20 mouse cellular contexts compared by ENCODE assay signal in genomic region chr2:25887226-25887625, GRCm38 (mm10). TPM values are rescaled to one million over a fixed set of nuclear protein-coding genes. Genes with fewer than 3 reads are reported as not detected.
"Had no signal": no experiment of that assay in that cellular context is flagged by ENCODE, and none has a peak within 500 bp of the region (broad histone marks: within the 10 kb centered on the region; RNA-seq: fewer than 3 reads in every experiment).

No protein-coding gene starts in this region.

- H3K4me2 ChIP-seq: limb, embryonic 15.5 days; lung, embryonic 15.5 days; midbrain, embryonic 12.5 days; neural tube, embryonic 13.5 days; stomach, embryonic 15.5 days had no signal

- H3K9me3 ChIP-seq: limb, embryonic 15.5 days; lung, embryonic 15.5 days; midbrain, embryonic 12.5 days; neural tube, embryonic 13.5 days; stomach, embryonic 15.5 days had no signal

- H3K4me1 ChIP-seq: limb, embryonic 15.5 days; lung, embryonic 15.5 days; midbrain, embryonic 12.5 days; neural tube, embryonic 13.5 days; stomach, embryonic 15.5 days had no signal

- DNase-seq: kidney, adult 8-10 months; kidney, postnatal 25 days; lung, postnatal 14 days; retina, postnatal 1 day; right cerebral cortex, postnatal 14 days; thymus, adult 2 months; thymus, postnatal 25 days had no signal

- H3K27ac ChIP-seq: left cerebral cortex, adult 2 months; limb, embryonic 15.5 days; lung, embryonic 15.5 days; macrophage; midbrain, embryonic 12.5 days; neural tube, embryonic 13.5 days; stomach, embryonic 15.5 days had no signal

- H3K27me3 ChIP-seq: limb, embryonic 15.5 days; lung, embryonic 15.5 days; neural tube, embryonic 13.5 days; stomach, embryonic 15.5 days had no signal

- H3K9ac ChIP-seq: limb, embryonic 15.5 days; lung, embryonic 15.5 days; midbrain, embryonic 12.5 days; neural tube, embryonic 13.5 days; stomach, embryonic 15.5 days had no signal

- H3K36me3 ChIP-seq: limb, embryonic 15.5 days; lung, embryonic 15.5 days; midbrain, embryonic 12.5 days; neural tube, embryonic 13.5 days; stomach, embryonic 15.5 days had no signal

- H3K4me3 ChIP-seq: left cerebral cortex, adult 2 months; limb, embryonic 15.5 days; lung, embryonic 15.5 days; midbrain, embryonic 12.5 days; neural tube, embryonic 13.5 days; stomach, embryonic 15.5 days had no signal

- ATAC-seq: midbrain, embryonic 16.5 days had no signal

RNA-seq across cellular contexts. Expression of gene Kcnt1, which starts 23.7 kb away (rescaled TPM):
- total RNA-seq: megakaryocyte-erythroid progenitor cell, adult 5-6 weeks had no signal
- polyA plus RNA-seq: macrophage had no signal

RNA-seq across cellular contexts. Expression of gene Sohlh1, which starts 40.2 kb away (rescaled TPM):
- total RNA-seq: layer of hippocampus, postnatal 25 days; left cerebral cortex, adult 2 months; left cerebral cortex, postnatal 25 days; megakaryocyte-erythroid progenitor cell, adult 5-6 weeks had no signal
- polyA plus RNA-seq: limb, embryonic 11.5 days; limb, embryonic 15.5 days; lung, embryonic 15.5 days; macrophage; midbrain, embryonic 12.5 days; midbrain, embryonic 16.5 days; neural tube, embryonic 13.5 days; spleen, adult 2 months; stomach, embryonic 15.5 days had no signal
